Mouse (Mus musculus) testis, adult 2 months (tissue): ENCODE measurements around the gene Ncor2.

Source experiments
- CTCF ChIP-seq: fragments of 200-500 bp; IDR thresholded peaks from 2 replicates; pipeline ENCODE4 v1.5.1; 2012; ENCODE audit warnings: low read depth, mild to moderate bottlenecking, inconsistent platforms, low read length, moderate library complexity; ENCODE audit not compliant: control insufficient read depth, insufficient read depth, insufficient replicate concordance
- POLR2A ChIP-seq: fragments of 200-500 bp; IDR thresholded peaks from 2 replicates; pipeline ENCODE4 v1.6.1; 2012; ENCODE audit warnings: low read depth, mild to moderate bottlenecking, inconsistent platforms, low read length, moderate library complexity; ENCODE audit not compliant: control insufficient read depth

DNA sequence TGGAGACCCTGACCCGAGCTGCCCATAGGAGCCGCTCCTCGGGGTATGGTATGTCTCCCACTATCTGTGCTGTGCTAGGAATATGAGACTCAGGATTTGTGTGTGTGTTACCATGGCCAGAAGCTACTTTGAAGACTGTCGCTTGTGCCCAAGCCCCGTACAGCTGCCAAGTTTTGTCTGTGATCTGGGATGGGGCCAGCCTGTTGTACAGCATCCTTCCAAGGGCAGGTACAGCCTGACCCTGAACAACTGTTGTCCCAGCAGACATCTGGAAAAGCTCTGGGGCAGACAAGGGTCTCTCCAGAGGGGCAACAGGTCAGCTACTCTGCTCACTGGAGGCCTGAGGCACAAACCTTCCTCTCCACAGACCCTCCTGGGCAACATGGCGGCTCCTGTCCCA, 95.3 kb downstream of the Ncor2 start:
- TF ChIP-seq POLR2A (no peak), CTCF (no peak)
